Mouse (Mus musculus) ES-E14 (cell line): ENCODE results near the gene Pitpnm3. TPM values are rescaled to one million over a fixed set of nuclear protein-coding genes. Genes with fewer than 3 reads are reported as not detected.

ENCODE experiments used
- DNase-seq: peaks from one replicate; pipeline ENCODE4 v3.0.0-alpha.2; 2013; ENCODE audit warnings: low read depth, low spot score
- H3K27ac ChIP-seq: 2 replicates; pipeline ENCODE4 v1.5.1; 2012; ENCODE audit warnings: low read depth, mild to moderate bottlenecking, low read length, moderate library complexity, mixed read lengths; ENCODE audit not compliant: poor library complexity, insufficient read depth, severe bottlenecking
- H3K36me3 ChIP-seq: 2 replicates; pipeline ENCODE4 v1.6.1; 2012; ENCODE audit warnings: mild to moderate bottlenecking, low read length, moderate library complexity, mixed read lengths; ENCODE audit not compliant: control insufficient read depth, poor library complexity, insufficient read depth, severe bottlenecking
- H3K4me1 ChIP-seq, 2 experiments: fragments of 150-350 bp in 1 of 2; sonication (generic) in 1 of 2; 2 replicates each; pipeline ENCODE4 v1.6.1; 2012; ENCODE audit warnings: low read length in 2 of 2, mild to moderate bottlenecking in 1 of 2, mixed read lengths in 1 of 2; ENCODE audit not compliant: control insufficient read depth in 2 of 2, insufficient read depth in 2 of 2, poor library complexity in 1 of 2
- H3K4me3 ChIP-seq, 2 experiments: fragments of 150-350 bp in 1 of 2; sonication (generic) in 1 of 2; 2 replicates each; pipeline ENCODE4 v1.5.1; 2012; ENCODE audit warnings: low read length in 2 of 2, low read depth in 1 of 2, mild to moderate bottlenecking in 1 of 2, mixed read lengths in 1 of 2; ENCODE audit not compliant: insufficient read depth in 1 of 2, poor library complexity in 1 of 2, severe bottlenecking in 1 of 2
- H3K9ac ChIP-seq: 2 replicates; pipeline ENCODE4 v1.6.1; 2012; ENCODE audit warnings: low read depth, mild to moderate bottlenecking, low read length, mixed read lengths; ENCODE audit not compliant: poor library complexity, insufficient read depth, severe bottlenecking
- H3K9me3 ChIP-seq: fragments of 150-350 bp; sonication (generic); 2 replicates; pipeline ENCODE4 v1.6.1; 2012; ENCODE audit warnings: low read depth, mild to moderate bottlenecking, low read length; ENCODE audit not compliant: control insufficient read depth, insufficient read depth
- CHD2 ChIP-seq: IDR thresholded peaks from 2 replicates; pipeline ENCODE4 v1.6.1; 2014; ENCODE audit warnings: mild to moderate bottlenecking, low read depth, low read length, inconsistent platforms
- HCFC1 ChIP-seq: IDR thresholded peaks from 2 replicates; pipeline ENCODE4 v1.6.1; 2012; ENCODE audit warnings: low read length, inconsistent platforms, borderline replicate concordance; ENCODE audit not compliant: insufficient read depth
- MAFK ChIP-seq: IDR thresholded peaks from 2 replicates; pipeline ENCODE4 v1.6.1; 2014; ENCODE audit warnings: mild to moderate bottlenecking, low read depth, low read length, inconsistent platforms; ENCODE audit not compliant: insufficient read depth
- ZC3H11A ChIP-seq: IDR thresholded peaks from 2 replicates; pipeline ENCODE4 v1.6.1; 2012; ENCODE audit warnings: low read depth, mild to moderate bottlenecking, inconsistent platforms, low read length, borderline replicate concordance
- ZNF384 ChIP-seq: IDR thresholded peaks from 2 replicates; pipeline ENCODE4 v1.6.1; 2012; ENCODE audit warnings: low read depth, low read length, inconsistent platforms
- in situ Hi-C, 2 experiments: fragments of 600-800 bp; cut with MboI; formaldehyde crosslinking; loops; one replicate each; pipeline ENCODE4 v1.15.1; 2025; ENCODE audit warnings: low sequenced_read_pairs in 2 of 2, inconsistent platforms in 1 of 2; ENCODE audit not compliant: unreplicated experiment in 2 of 2
- total RNA-seq: library from RNA; depleted of rRNA; stranded (reverse); fragments of 300-350 nt; gene quantifications from 2 replicates; pipeline ENCODE4 v1.2.3, GENCODE M21; 2012

Gene Pitpnm3
- total RNA-seq, 1 experiment = 0.36 TPM

DNA sequence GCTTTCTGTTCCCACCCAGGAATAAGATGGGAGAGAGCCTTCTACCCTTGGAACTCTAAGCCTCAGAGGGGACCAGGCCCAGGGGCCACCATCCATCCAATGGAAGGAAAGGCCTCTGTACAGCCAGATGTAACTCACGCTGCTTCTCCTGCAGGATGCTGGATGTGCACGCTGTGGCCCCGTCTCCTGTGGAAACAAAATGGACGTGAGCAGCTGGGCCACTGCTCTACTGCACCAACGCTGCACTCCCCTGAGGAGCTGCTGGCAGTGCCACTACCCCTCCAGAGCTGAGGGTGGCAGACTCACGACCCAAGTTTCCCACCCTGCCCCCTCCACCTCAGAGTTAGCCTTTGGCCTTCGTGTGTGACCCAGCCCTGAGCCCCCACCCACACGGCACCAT, 43.2 kb downstream of the Pitpnm3 start:
- H3K27ac ChIP-seq = no peak overlapping the region
- in situ Hi-C loops = no loop called here
- no peaks in the 10 kb centered on the region for H3K36me3 ChIP-seq
- H3K9ac ChIP-seq = no peak overlapping the region
- H3K4me3 ChIP-seq = no peak overlapping the region
- TF ChIP-seq HCFC1 = no peak
- TF ChIP-seq ZC3H11A = no peak
- TF ChIP-seq CHD2 = no peak
- TF ChIP-seq MAFK = no peak
- TF ChIP-seq ZNF384 = no peak
- DNase-seq = no peak
- no peaks in the 10 kb centered on the region for H3K9me3 ChIP-seq
- H3K4me1 ChIP-seq = 0 out of 4 replicates have a peak, but pooled peaks cover 0 to 2% of the 10 kb centered on the region in 2 experiments

- H3K36me3 ChIP-seq = no peaks in the 10 kb centered on the region
- TF ChIP-seq HCFC1 = no peak
- no peak for TF ChIP-seq MAFK
- H3K4me1 ChIP-seq = no peaks in the 10 kb centered on the region
- in situ Hi-C loops = no loop called here
- no peak overlapping the region for H3K4me3 ChIP-seq
- H3K9ac ChIP-seq = no peak overlapping the region
- no peak for DNase-seq
- H3K27ac ChIP-seq = no peak overlapping the region
- no peaks in the 10 kb centered on the region for H3K9me3 ChIP-seq
Observed at GRCm38 (mm10) chr11:72086251-72087046, 49.1 kb downstream of the Pitpnm3 start.

- no peak for DNase-seq
- Histone ChIP-seq H3K4me1 (no peaks in the 10 kb centered on the region), H3K9me3 (no peaks in the 10 kb centered on the region), H3K27ac (no peak overlapping the region), H3K9ac (no peak overlapping the region), H3K4me3 (no peak overlapping the region), H3K36me3 (no peaks in the 10 kb centered on the region)
- in situ Hi-C loops = no loop called here
- no peak for TF ChIP-seq MAFK
- no peak for TF ChIP-seq ZNF384
- no peak for TF ChIP-seq HCFC1
- no peak for TF ChIP-seq ZC3H11A
- TF ChIP-seq CHD2 = no peak
Observed at GRCm38 (mm10) chr11:72084337-72084736, 51.2 kb downstream of the Pitpnm3 start.

DNA sequence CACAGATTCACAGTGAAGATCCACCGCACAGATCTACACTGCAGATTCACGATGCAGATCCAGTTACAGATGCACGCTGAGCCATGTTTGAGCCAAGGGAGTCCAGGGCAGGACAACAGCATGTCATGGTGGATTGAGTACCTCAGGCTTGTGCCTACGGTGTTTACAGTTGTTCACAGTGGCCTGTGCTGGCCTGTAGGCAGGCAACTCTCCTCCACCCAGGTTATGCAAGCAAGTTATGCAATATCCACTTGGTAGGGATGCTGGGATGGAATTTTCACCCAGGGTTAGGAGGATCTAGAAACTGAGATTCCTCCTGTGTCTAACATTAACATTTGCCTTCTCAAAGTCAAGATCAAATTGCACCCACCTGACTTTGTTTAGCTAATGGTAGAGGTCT, 53.0 kb downstream of the Pitpnm3 start:
- DNase-seq = no peak
- in situ Hi-C loops = no loop called here
- Histone ChIP-seq H3K4me3 (no peak overlapping the region), H3K9me3 (no peaks in the 10 kb centered on the region), H3K4me1 (no peaks in the 10 kb centered on the region; a peak in 1 of 4 replicates), H3K9ac (no peak overlapping the region), H3K27ac (no peak overlapping the region), H3K36me3 (no peaks in the 10 kb centered on the region)
- TF ChIP-seq CHD2 = no peak
- TF ChIP-seq ZNF384 = no peak
- no peak for TF ChIP-seq HCFC1
- no peak for TF ChIP-seq MAFK
- no peak for TF ChIP-seq ZC3H11A

DNA sequence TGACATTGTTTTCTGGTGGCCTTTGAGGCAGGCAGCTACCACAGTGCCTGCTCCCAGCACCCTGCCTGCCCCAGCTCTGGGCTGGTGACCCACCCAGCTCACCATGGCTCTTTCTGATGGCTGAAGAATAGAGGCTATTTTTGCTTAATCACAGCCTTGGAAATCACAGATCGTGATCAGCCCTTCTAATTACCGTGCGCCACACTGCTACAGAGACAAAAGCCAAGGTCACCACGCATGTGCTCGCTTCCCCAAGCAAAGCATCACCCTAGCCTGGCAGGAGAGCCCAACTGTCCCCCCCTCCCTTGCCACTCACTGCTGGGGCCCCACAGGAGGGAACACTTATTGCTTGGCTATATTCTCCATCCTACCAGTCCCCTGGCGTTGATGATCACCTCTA, 55.1 kb downstream of the Pitpnm3 start:
- Histone ChIP-seq H3K9me3 (no peaks in the 10 kb centered on the region), H3K36me3 (no peaks in the 10 kb centered on the region), H3K27ac (no peak overlapping the region), H3K4me1 (no peaks in the 10 kb centered on the region; a peak in 1 of 4 replicates), H3K4me3 (no peak overlapping the region), H3K9ac (no peak overlapping the region)
- no peak for DNase-seq
- TF ChIP-seq ZC3H11A (no peak), ZNF384 (no peak), HCFC1 (no peak), MAFK (no peak), CHD2 (no peak)
- in situ Hi-C loops = no loop called here
